Mouse (Mus musculus): ENCODE data around the gene Opcml.
A peak's percentile ranks its signal among the peaks of the same experiment; 100 is the strongest.

The Opcml gene

GRCm38 (mm10) chr9:28336511-28337208, 546.1 kb downstream of the Opcml start:
- peak; percentile 23 for DNase-seq

- DNase-seq, result no peak
These were observed 547.3 kb downstream of the Opcml start for GRCm38 (mm10) chr9:28337837-28338236.

- no peak for DNase-seq
These were observed 564.4 kb downstream of the Opcml start for GRCm38 (mm10) chr9:28354978-28355377.

- DNase-seq, result no peak
These were observed 567.4 kb downstream of the Opcml start for GRCm38 (mm10) chr9:28357946-28358345.

- DNase-seq, result peak; percentile 73
These were observed 570.1 kb downstream of the Opcml start for GRCm38 (mm10) chr9:28360691-28361090.

GRCm38 (mm10) chr9:28364473-28365159, 574.0 kb downstream of the Opcml start:
- DNase-seq, result no peak

- DNase-seq, result no peak
These were observed 574.5 kb downstream of the Opcml start for GRCm38 (mm10) chr9:28365160-28365473.

- no peak for DNase-seq
These were observed 596.1 kb downstream of the Opcml start for GRCm38 (mm10) chr9:28386527-28387175.

GRCm38 (mm10) chr9:28395222-28395621, 604.6 kb downstream of the Opcml start:
- no peak for DNase-seq

- no peak for DNase-seq
These were observed 605.1 kb downstream of the Opcml start for GRCm38 (mm10) chr9:28395638-28396037.

- DNase-seq, result peak; percentile 79
These were observed 612.4 kb downstream of the Opcml start for GRCm38 (mm10) chr9:28402770-28403650.

GRCm38 (mm10) chr9:28403831-28404562, 613.4 kb downstream of the Opcml start:
- DNase-seq, result peak; percentile 89

- peak; percentile 61 for DNase-seq
These were observed 614.0 kb downstream of the Opcml start for GRCm38 (mm10) chr9:28404616-28405015.

- peak; percentile 44 for DNase-seq
These were observed 615.2 kb downstream of the Opcml start for GRCm38 (mm10) chr9:28405816-28406215.

GRCm38 (mm10) chr9:28420808-28421207, 630.2 kb downstream of the Opcml start:
- DNase-seq, result no peak

- no peak for DNase-seq
These were observed 632.8 kb downstream of the Opcml start for GRCm38 (mm10) chr9:28423407-28423806.

GRCm38 (mm10) chr9:28432159-28432558, 641.6 kb downstream of the Opcml start:
- no peak for DNase-seq

GRCm38 (mm10) chr9:28438752-28439151, 648.2 kb downstream of the Opcml start:
- DNase-seq, result no peak

- peak; percentile 79 for DNase-seq
These were observed 649.0 kb downstream of the Opcml start for GRCm38 (mm10) chr9:28439433-28440191.

- peak; percentile 53 for DNase-seq
These were observed 649.7 kb downstream of the Opcml start for GRCm38 (mm10) chr9:28440192-28440795.

GRCm38 (mm10) chr9:28444485-28444884, 653.9 kb downstream of the Opcml start:
- DNase-seq, result peak; percentile 92

Measured in cerebellum, adult 11-12 months (tissue).